Mouse (Mus musculus) cerebellum, adult 11 months (tissue): ENCODE measurements around the gene Tmem167b.

Experiments used
- DNase-seq: peaks from one replicate; pipeline ENCODE4 v3.0.0; 2022

Tmem167b gene

GRCm38 (mm10) chr3:108536517-108537260 is 25.6 kb downstream of the Tmem167b start, which contains the start of gene 5330417C22Rik:
Gene 5330417C22Rik, minus strand, starts transcription at chr3:108536536.
- peak; percentile 41 for DNase-seq

GRCm38 (mm10) chr3:108535896-108536516 is 26.3 kb downstream of the Tmem167b start:
- no peak for DNase-seq

GRCm38 (mm10) chr3:108533951-108534350 is 28.3 kb downstream of the Tmem167b start, which contains the start of gene 1700013F07Rik:
Gene 1700013F07Rik, plus strand, starts transcription at chr3:108534150.
- no peak for DNase-seq

- no peak for DNase-seq
Measured at GRCm38 (mm10) chr3:108533114-108533885, 29.0 kb downstream of the Tmem167b start.

- DNase-seq, result no peak
Measured at GRCm38 (mm10) chr3:108528489-108528888, 33.8 kb downstream of the Tmem167b start.

GRCm38 (mm10) chr3:108523415-108523814 is 38.9 kb downstream of the Tmem167b start:
- DNase-seq, result no peak

- DNase-seq, result no peak
Measured at GRCm38 (mm10) chr3:108518276-108518675, 44.0 kb downstream of the Tmem167b start.

- no peak for DNase-seq
Measured at GRCm38 (mm10) chr3:108513465-108513864, 48.8 kb downstream of the Tmem167b start.

GRCm38 (mm10) chr3:108510716-108511483 is 51.4 kb downstream of the Tmem167b start:
- DNase-seq, result no peak

GRCm38 (mm10) chr3:108510156-108510555 is 52.1 kb downstream of the Tmem167b start:
- DNase-seq, result no peak

GRCm38 (mm10) chr3:108508745-108509474 is 53.4 kb downstream of the Tmem167b start:
- DNase-seq, result no peak
